Mouse (Mus musculus) bone marrow macrophage, adult 2 months (primary cell): ENCODE measurements around the gene Kcnh1.

ENCODE experiments used
- CTCF ChIP-seq: IDR thresholded peaks from 2 replicates; pipeline ENCODE4 v1.5.1; 2012; ENCODE audit warnings: low read depth, mild to moderate bottlenecking, low read length, moderate library complexity
- POLR2A ChIP-seq: IDR thresholded peaks from 2 replicates; pipeline ENCODE4 v1.6.1; 2012; ENCODE audit warnings: mild to moderate bottlenecking, low read depth, low read length, borderline replicate concordance

- TF ChIP-seq CTCF = no peak
- no peak for TF ChIP-seq POLR2A
Observed at GRCm38 (mm10) chr1:192542093-192542492, 351.5 kb downstream of the Kcnh1 start.
